Mouse (Mus musculus): Measurements from ENCODE around the gene Rnf183. TPM values are rescaled to one million over a fixed set of nuclear protein-coding genes. Genes with fewer than 3 reads are reported as not detected.

The Rnf183 gene
- polyA plus RNA-seq, 1 experiment = 1.0 TPM

- 97% methylated on average over 1 of the region's 1 CpGs for WGBS
- TF ChIP-seq POLR2A (IDR thresholded peaks at IDR 0.05; ENCODE audit: borderline replicate concordance, extremely low read depth, low read depth, low read length) (no peak), CTCF (IDR thresholded peaks at IDR 0.05; ENCODE audit: insufficient read depth, low read length) (no peak)
- Histone ChIP-seq H3K4me1 (ENCODE audit: control insufficient read depth, insufficient read depth, low read length) (no peaks in the 10 kb centered on the region), H3K4me3 (replicated peaks; ENCODE audit: extremely low read depth, low read depth, low read length) (no peak overlapping the region)
- DNase-seq = no peak
Observed at GRCm38 (mm10) chr4:62468158-62468557, 33.1 kb upstream of the Rnf183 start.

GRCm38 (mm10) chr4:62463124-62463523 lies 28.1 kb upstream of the Rnf183 start:
- Histone ChIP-seq H3K4me1 (ENCODE audit: control insufficient read depth, insufficient read depth, low read length) (no peaks in the 10 kb centered on the region), H3K4me3 (replicated peaks; ENCODE audit: extremely low read depth, low read depth, low read length) (no peak overlapping the region)
- WGBS = 87% methylated on average over 2 of the region's 2 CpGs
- no peak for TF ChIP-seq POLR2A (IDR thresholded peaks at IDR 0.05; ENCODE audit: borderline replicate concordance, extremely low read depth, low read depth, low read length)
- TF ChIP-seq CTCF (IDR thresholded peaks at IDR 0.05; ENCODE audit: insufficient read depth, low read length) = no peak
- no peak for DNase-seq

GRCm38 (mm10) chr4:62460348-62460747 lies 25.3 kb upstream of the Rnf183 start:
- Histone ChIP-seq H3K4me1 (ENCODE audit: control insufficient read depth, insufficient read depth, low read length) (no peaks in the 10 kb centered on the region), H3K4me3 (replicated peaks; ENCODE audit: extremely low read depth, low read depth, low read length) (no peak overlapping the region)
- no peak for TF ChIP-seq CTCF (IDR thresholded peaks at IDR 0.05; ENCODE audit: insufficient read depth, low read length)
- no peak for TF ChIP-seq POLR2A (IDR thresholded peaks at IDR 0.05; ENCODE audit: borderline replicate concordance, extremely low read depth, low read depth, low read length)
- DNase-seq = no peak
- 88% methylated on average over 8 of the region's 8 CpGs for WGBS

DNA sequence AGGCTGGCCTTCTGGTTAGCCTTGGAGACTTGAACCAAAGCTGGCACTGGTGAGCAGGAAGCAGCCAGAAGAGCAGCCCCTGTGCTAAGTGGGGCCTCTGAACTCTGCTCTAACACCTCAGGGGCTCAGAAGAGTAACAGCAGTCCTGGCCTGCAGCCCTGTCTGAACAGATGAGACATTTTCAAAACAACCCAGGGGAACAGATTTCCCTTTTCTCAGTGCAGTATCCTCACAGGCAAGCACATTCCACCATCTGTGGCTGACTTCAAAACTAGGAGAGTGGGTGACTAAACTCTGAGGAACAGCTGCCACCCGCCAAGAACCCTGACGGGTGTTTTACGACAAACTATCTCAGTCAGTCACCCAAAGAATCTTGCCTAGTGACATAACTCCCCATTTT lies 24.0 kb upstream of the Rnf183 start:
- Histone ChIP-seq H3K4me1 (ENCODE audit: control insufficient read depth, insufficient read depth, low read length) (no peaks in the 10 kb centered on the region), H3K4me3 (replicated peaks; ENCODE audit: extremely low read depth, low read depth, low read length) (no peak overlapping the region)
- TF ChIP-seq CTCF (IDR thresholded peaks at IDR 0.05; ENCODE audit: insufficient read depth, low read length) (no peak), POLR2A (IDR thresholded peaks at IDR 0.05; ENCODE audit: borderline replicate concordance, extremely low read depth, low read depth, low read length) (no peak)
- DNase-seq = no peak
- 86% methylated on average over 3 of the region's 3 CpGs for WGBS

GRCm38 (mm10) chr4:62454995-62455394 lies 19.9 kb upstream of the Rnf183 start:
- Histone ChIP-seq H3K4me1 (ENCODE audit: control insufficient read depth, insufficient read depth, low read length) (no peaks in the 10 kb centered on the region), H3K4me3 (replicated peaks; ENCODE audit: extremely low read depth, low read depth, low read length) (no peak overlapping the region)
- DNase-seq = peak; percentile 37
- TF ChIP-seq CTCF (IDR thresholded peaks at IDR 0.05; ENCODE audit: insufficient read depth, low read length) (peak; percentile 68), POLR2A (IDR thresholded peaks at IDR 0.05; ENCODE audit: borderline replicate concordance, extremely low read depth, low read depth, low read length) (no peak)
- WGBS = 33% methylated on average over 5 of the region's 5 CpGs

GRCm38 (mm10) chr4:62440986-62441385 lies 5.9 kb upstream of the Rnf183 start:
- no peaks in the 10 kb centered on the region for H3K4me1 ChIP-seq (ENCODE audit: control insufficient read depth, insufficient read depth, low read length)
- TF ChIP-seq POLR2A (IDR thresholded peaks at IDR 0.05; ENCODE audit: borderline replicate concordance, extremely low read depth, low read depth, low read length) (no peak), CTCF (IDR thresholded peaks at IDR 0.05; ENCODE audit: insufficient read depth, low read length) (no peak)
- 63% methylated on average over 4 of the region's 4 CpGs for WGBS
- no peak overlapping the region for H3K4me3 ChIP-seq (replicated peaks; ENCODE audit: extremely low read depth, low read depth, low read length)
- no peak for DNase-seq

GRCm38 (mm10) chr4:62440544-62440943 lies 5.5 kb upstream of the Rnf183 start:
- 78% methylated on average over 4 of the region's 4 CpGs for WGBS
- TF ChIP-seq CTCF (IDR thresholded peaks at IDR 0.05; ENCODE audit: insufficient read depth, low read length) (no peak), POLR2A (IDR thresholded peaks at IDR 0.05; ENCODE audit: borderline replicate concordance, extremely low read depth, low read depth, low read length) (no peak)
- no peak for DNase-seq
- Histone ChIP-seq H3K4me1 (ENCODE audit: control insufficient read depth, insufficient read depth, low read length) (no peaks in the 10 kb centered on the region), H3K4me3 (replicated peaks; ENCODE audit: extremely low read depth, low read depth, low read length) (no peak overlapping the region)

- TF ChIP-seq CTCF (IDR thresholded peaks at IDR 0.05; ENCODE audit: insufficient read depth, low read length) (no peak), POLR2A (IDR thresholded peaks at IDR 0.05; ENCODE audit: borderline replicate concordance, extremely low read depth, low read depth, low read length) (no peak)
- Histone ChIP-seq H3K4me3 (replicated peaks; ENCODE audit: extremely low read depth, low read depth, low read length) (no peak overlapping the region), H3K4me1 (ENCODE audit: control insufficient read depth, insufficient read depth, low read length) (no peaks in the 10 kb centered on the region)
- no peak for DNase-seq
- 56% methylated on average over 4 of the region's 4 CpGs for WGBS
Observed at GRCm38 (mm10) chr4:62439793-62440192, 4.7 kb upstream of the Rnf183 start.

GRCm38 (mm10) chr4:62437871-62438270 lies 2.8 kb upstream of the Rnf183 start:
- no peak for TF ChIP-seq CTCF (IDR thresholded peaks at IDR 0.05; ENCODE audit: insufficient read depth, low read length)
- H3K4me3 ChIP-seq (replicated peaks; ENCODE audit: extremely low read depth, low read depth, low read length) = no peak overlapping the region
- no peak for DNase-seq
- WGBS = 67% methylated on average over 7 of the region's 7 CpGs
- H3K4me1 ChIP-seq (ENCODE audit: control insufficient read depth, insufficient read depth, low read length) = no peaks in the 10 kb centered on the region

DNA sequence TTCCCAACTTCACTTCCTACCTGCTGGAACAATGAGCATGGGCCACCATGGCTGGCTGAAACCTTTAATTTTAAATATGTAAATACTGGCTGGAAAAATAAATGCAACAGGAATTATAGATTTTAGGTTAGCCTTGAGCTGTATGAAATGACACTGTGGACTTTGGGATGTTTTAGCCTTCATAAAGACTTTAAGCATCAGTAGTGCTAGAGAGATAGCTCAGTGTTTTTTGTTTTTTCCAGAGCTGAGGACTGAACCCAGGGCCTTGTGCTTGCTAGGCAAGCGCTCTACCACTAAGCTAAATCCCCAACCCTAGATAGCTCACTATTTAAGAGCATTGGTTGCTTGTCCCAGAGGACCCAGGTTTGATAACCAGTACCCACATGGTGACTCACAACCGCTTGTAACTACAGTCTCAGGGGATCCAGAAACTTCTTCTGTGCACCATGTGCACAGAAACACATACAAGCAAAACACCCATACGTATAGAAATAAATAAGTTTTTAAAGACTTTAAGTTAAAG lies 2.3 kb upstream of the Rnf183 start:
- TF ChIP-seq POLR2A (IDR thresholded peaks at IDR 0.05; ENCODE audit: borderline replicate concordance, extremely low read depth, low read depth, low read length) (no peak), CTCF (IDR thresholded peaks at IDR 0.05; ENCODE audit: insufficient read depth, low read length) (no peak)
- DNase-seq = no peak
- H3K4me1 ChIP-seq (ENCODE audit: control insufficient read depth, insufficient read depth, low read length) = no peaks in the 10 kb centered on the region
- WGBS = 93% methylated on average over 3 of the region's 3 CpGs
- H3K4me3 ChIP-seq (replicated peaks; ENCODE audit: extremely low read depth, low read depth, low read length) = no peak overlapping the region

Data from lung, adult 2 months (tissue).